Mouse (Mus musculus): ENCODE data around the gene Gm21256. TPM values are rescaled to one million over a fixed set of nuclear protein-coding genes. Genes with fewer than 3 reads are reported as not detected.
"Not testable (repeated sequence)": the region's sequence is repeated elsewhere in the genome, so short reads cannot be mapped to it uniquely, and the experiment has no call there.

The Gm21256 gene
- total RNA-seq (2017): not detected in 2 replicates

- ATAC-seq (replicated peaks in 1 of 2; ENCODE audit: insufficient read depth in 1 of 2, low FRiP score in 2 of 2, low TSS enrichment in 1 of 2, low read depth in 1 of 2, poor library complexity in 2 of 2, severe bottlenecking in 2 of 2): not testable (repeated sequence)
Measured at GRCm38 (mm10) chrY:47450660-47451059, at the start of gene Gm21256. Gene Gm21256 (plus strand): TSS chrY:47450960.

Other genes starting within 250 kb of the Gm21256 start
- gene Gm21170, start 240.1 kb downstream of the Gm21256 start, total RNA-seq (2017): not detected in 2 replicates

Data from hematopoietic stem cell, adult 5-6 weeks (primary cell).